Comparison of ENCODE assay signal across 18 mouse cellular contexts in the genomic region with DNA sequence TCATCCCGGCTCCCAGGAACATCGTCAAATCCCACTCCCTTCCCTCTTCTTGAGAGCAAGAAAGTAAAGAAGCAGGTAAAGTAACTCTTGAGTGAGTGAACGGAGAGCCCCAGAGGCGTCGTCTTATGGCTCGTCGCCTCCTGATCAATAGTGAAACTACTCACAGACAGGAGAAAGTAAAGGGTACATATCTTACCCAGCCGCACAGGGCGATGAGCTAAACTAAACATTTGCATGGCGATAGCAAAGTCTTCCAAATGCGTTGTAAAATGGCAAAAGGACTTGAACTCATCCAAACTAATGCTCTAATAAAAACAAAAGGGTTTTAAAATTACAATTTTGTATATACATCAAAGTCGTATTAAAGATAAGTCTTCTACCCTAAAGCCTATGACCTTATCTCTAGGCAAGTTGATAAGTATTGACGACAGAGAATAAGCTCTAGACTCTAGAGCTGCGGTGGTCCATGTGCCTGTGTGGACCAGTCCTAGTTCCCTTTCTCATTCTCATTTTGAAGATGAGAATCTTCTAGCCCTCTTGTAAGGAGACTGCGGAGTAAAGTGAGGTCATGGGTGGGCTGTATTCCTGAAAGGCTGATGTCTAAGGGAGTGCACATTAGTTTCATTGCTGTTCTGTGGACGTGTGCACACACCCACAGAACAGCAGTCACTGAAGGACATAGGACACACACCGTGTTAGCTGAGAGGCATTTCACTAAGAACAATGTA.
"Had no signal": no experiment of that assay in that cellular context is flagged by ENCODE, and none has a peak within 500 bp of the region (broad histone marks: within the 10 kb centered on the region; RNA-seq: fewer than 3 reads in every experiment).

No protein-coding gene starts in this region.

- H3K4me2 ChIP-seq: lung, embryonic 14.5 days; midbrain, embryonic 12.5 days; neural tube, embryonic 13.5 days; neural tube, embryonic 15.5 days had no signal

- H3K9ac ChIP-seq: lung, embryonic 14.5 days; midbrain, embryonic 12.5 days; neural tube, embryonic 13.5 days; neural tube, embryonic 15.5 days had no signal

- H3K27ac ChIP-seq: midbrain, embryonic 12.5 days; neural tube, embryonic 13.5 days; neural tube, embryonic 15.5 days had no signal

- DNase-seq: lung, adult 18-20 months; lung, embryonic 14.5 days; lung, postnatal 10 days; lung, postnatal 4 days; midbrain, embryonic 14.5 days; retina, postnatal 1 day; right cerebral cortex, adult 18-20 months; right cerebral cortex, postnatal 25 days; right cerebral cortex, postnatal 4 days; spleen, adult 18-20 months; thymus, adult 2 months; thymus, postnatal 14 days; thymus, postnatal 36 days had no signal

- H3K4me3 ChIP-seq: midbrain, embryonic 12.5 days; myocyte; neural tube, embryonic 13.5 days; neural tube, embryonic 15.5 days had no signal

- ATAC-seq: midbrain, embryonic 16.5 days had no signal

- H3K4me1 ChIP-seq: neural tube, embryonic 15.5 days had no signal

- H3K27me3 ChIP-seq: midbrain, embryonic 12.5 days; neural tube, embryonic 13.5 days; neural tube, embryonic 15.5 days had no signal

- H3K9me3 ChIP-seq: midbrain, embryonic 12.5 days; neural tube, embryonic 13.5 days; neural tube, embryonic 15.5 days had no signal
